Mouse (Mus musculus) heart, embryonic 14.5 days (tissue): ENCODE measurements around the gene Ngrn. TPM values are rescaled to one million over a fixed set of nuclear protein-coding genes. Genes with fewer than 3 reads are reported as not detected.
A peak's percentile ranks its signal among the peaks of the same experiment; 100 is the strongest.

Source experiments
- ATAC-seq: fragments of 200-750 bp; cut with Nextera tagmentation; 2 replicates; pipeline ENCODE4 v1.8.0; 2017; ENCODE audit warnings: low read depth, moderate TSS enrichment; ENCODE audit not compliant: insufficient number of reproducible peaks, insufficient read depth, low FRiP score
- H3K27ac ChIP-seq, 2 experiments: fragments of 200-500 bp in 1 of 2; fragments of 300-500 bp in 1 of 2; sonication (generic) in 1 of 2; replicated peaks in 1 of 2; 2 replicates each; pipeline ENCODE4 v1.5.1; 2012 to 2014; ENCODE audit warnings: low read depth in 2 of 2, low read length in 2 of 2, control low read depth in 1 of 2, mild to moderate bottlenecking in 1 of 2, mixed read lengths in 1 of 2; ENCODE audit not compliant: control insufficient read depth in 1 of 2, insufficient read depth in 1 of 2
- H3K27me3 ChIP-seq: fragments of 300-500 bp; sonication (generic); 2 replicates; pipeline ENCODE4 v1.6.1; 2014; ENCODE audit warnings: mild to moderate bottlenecking, low read length, control low read depth; ENCODE audit not compliant: control insufficient read depth, insufficient read depth
- H3K36me3 ChIP-seq: fragments of 300-500 bp; sonication (generic); 2 replicates; pipeline ENCODE4 v1.6.1; 2014; ENCODE audit warnings: mild to moderate bottlenecking, control low read depth, low read length, mixed read lengths; ENCODE audit not compliant: control insufficient read depth, insufficient read depth
- H3K4me1 ChIP-seq, 2 experiments: fragments of 200-500 bp in 1 of 2; fragments of 300-500 bp in 1 of 2; sonication (generic) in 1 of 2; 2 replicates each; pipeline ENCODE4 v1.6.1; 2012 to 2014; ENCODE audit warnings: low read length in 2 of 2, control low read depth in 1 of 2, mixed read lengths in 1 of 2; ENCODE audit not compliant: control insufficient read depth in 2 of 2, insufficient read depth in 2 of 2
- H3K4me2 ChIP-seq: fragments of 300-500 bp; sonication (generic); 2 replicates; pipeline ENCODE4 v1.6.1; 2014; ENCODE audit warnings: mild to moderate bottlenecking, low read length
- H3K4me3 ChIP-seq, 2 experiments: fragments of 200-500 bp in 1 of 2; fragments of 300-500 bp in 1 of 2; sonication (generic) in 1 of 2; 2 replicates each; pipeline ENCODE4 v1.5.1; 2012 to 2014; ENCODE audit warnings: low read length in 2 of 2, mild to moderate bottlenecking in 2 of 2, control low read depth in 1 of 2, low read depth in 1 of 2, moderate library complexity in 1 of 2; ENCODE audit not compliant: control insufficient read depth in 1 of 2, insufficient read depth in 1 of 2
- H3K9ac ChIP-seq: fragments of 300-500 bp; sonication (generic); 2 replicates; pipeline ENCODE4 v1.6.1; 2014; ENCODE audit warnings: mild to moderate bottlenecking, low read length
- H3K9me3 ChIP-seq: fragments of 300-500 bp; sonication (generic); 2 replicates; pipeline ENCODE4 v1.6.1; 2016; ENCODE audit warnings: low read length, control low read depth; ENCODE audit not compliant: control insufficient read depth
- WGBS: fragments of 180-500 bp; shearing (Covaris S2); extraction: QIAGEN DNeasy Blood & Tissue Kit; methylation state at CpG from one replicate; pipeline ENCODE4 v1.1.7; 2014; 5-methylcytosine and 5-hydroxymethylcytosine counted together
- polyA plus RNA-seq: library from polyadenylated mRNA; unstranded; fragments of >200 nt; fragmentation: Nextera tagmentation; extraction: Ambion mirVana; gene quantifications from 2 replicates; pipeline ENCODE4 v1.2.1, GENCODE M21; 2014

The Ngrn gene
- polyA plus RNA-seq, 1 experiment from 2014 or later, result 42.8 TPM

- WGBS, result 81% methylated on average over 4 of the region's 4 CpGs
- H3K27me3 ChIP-seq, result no peaks in the 10 kb centered on the region
- ATAC-seq, result no peak
- H3K27ac ChIP-seq, result no peak overlapping the region
- H3K4me1 ChIP-seq, result no peaks in the 10 kb centered on the region; a peak in 1 of 4 replicates
- no peak overlapping the region for H3K9ac ChIP-seq
- H3K9me3 ChIP-seq, result no peaks in the 10 kb centered on the region
- peaks cover 24% of the 10 kb centered on the region for H3K36me3 ChIP-seq
- no peak overlapping the region for H3K4me3 ChIP-seq
- H3K4me2 ChIP-seq, result no peak overlapping the region
Observed at GRCm38 (mm10) chr7:80241661-80242060, 19.4 kb upstream of the Ngrn start.

- no peaks in the 10 kb centered on the region for H3K27me3 ChIP-seq
- no peak for ATAC-seq
- H3K27ac ChIP-seq, result no peak overlapping the region
- H3K4me3 ChIP-seq, result no peak overlapping the region
- H3K4me2 ChIP-seq, result no peak overlapping the region
- H3K9me3 ChIP-seq, result no peaks in the 10 kb centered on the region
- H3K4me1 ChIP-seq, result no peaks in the 10 kb centered on the region; a peak in 1 of 4 replicates
- no peak overlapping the region for H3K9ac ChIP-seq
- H3K36me3 ChIP-seq, result peaks cover 10% of the 10 kb centered on the region; the same call in 1 of the 2 replicates
- 89% methylated on average over 4 of the region's 4 CpGs for WGBS
Observed at GRCm38 (mm10) chr7:80244851-80245250, 16.2 kb upstream of the Ngrn start.

- under 1% methylated on average over 48 of the region's 48 CpGs for WGBS
- peak within 1 kb of the TSS; percentile 76 for H3K4me2 ChIP-seq
Observed at GRCm38 (mm10) chr7:80246148-80246721, 14.8 kb upstream of the Ngrn start, which contains the start of gene Ttll13. Gene Ttll13, plus strand, starts transcription at chr7:80246376.

GRCm38 (mm10) chr7:80246859-80247258, 14.2 kb upstream of the Ngrn start:
- peak overlapping the region; percentile 79 for H3K9ac ChIP-seq

More at GRCm38 (mm10) chr7:80246148-80246721, 14.8 kb upstream of the Ngrn start, which contains the start of gene Ttll13:
- no peaks in the 10 kb centered on the region for H3K36me3 ChIP-seq
- H3K4me1 ChIP-seq, result no peaks in the 10 kb centered on the region; a peak in 1 of 4 replicates
- H3K4me3 ChIP-seq, result peak within 1 kb of the TSS; percentile 61 to 76
- H3K9ac ChIP-seq, result peak within 1 kb of the TSS; percentile 79
- no peaks in the 10 kb centered on the region for H3K9me3 ChIP-seq
- no peaks in the 10 kb centered on the region for H3K27me3 ChIP-seq
- H3K27ac ChIP-seq, result peak within 1 kb of the TSS; percentile 81 to 87
- ATAC-seq, result peak; percentile 98

GRCm38 (mm10) chr7:80252437-80252836, 8.6 kb upstream of the Ngrn start:
- Histone ChIP-seq H3K27me3 (no peaks in the 10 kb centered on the region), H3K4me3 (no peak overlapping the region), H3K9me3 (no peaks in the 10 kb centered on the region), H3K4me1 (no peaks in the 10 kb centered on the region; a peak in 1 of 4 replicates), H3K27ac (no peak overlapping the region), H3K4me2 (no peak overlapping the region), H3K9ac (no peak overlapping the region), H3K36me3 (no peaks in the 10 kb centered on the region)
- ATAC-seq, result no peak
- WGBS, result 76% methylated on average over 7 of the region's 7 CpGs

More at GRCm38 (mm10) chr7:80246859-80247258, 14.2 kb upstream of the Ngrn start:
- peak overlapping the region; percentile 76 for H3K4me2 ChIP-seq
- H3K4me1 ChIP-seq, result no peaks in the 10 kb centered on the region; a peak in 1 of 4 replicates
- ATAC-seq, result no peak; the same call in 1 of the 2 replicates
- H3K27ac ChIP-seq, result peak overlapping the region in 1 of 2 experiments; percentile 81; a peak in 3 of 4 replicates
- peak overlapping the region in 1 of 2 experiments; percentile 61; a peak in 3 of 4 replicates for H3K4me3 ChIP-seq
- no peaks in the 10 kb centered on the region for H3K27me3 ChIP-seq
- H3K36me3 ChIP-seq, result no peaks in the 10 kb centered on the region
- H3K9me3 ChIP-seq, result no peaks in the 10 kb centered on the region
- 24% methylated on average over 7 of the region's 7 CpGs for WGBS

GRCm38 (mm10) chr7:80252886-80253285, 8.1 kb upstream of the Ngrn start:
- no peak overlapping the region for H3K4me2 ChIP-seq
- H3K9ac ChIP-seq, result no peak overlapping the region
- no peak overlapping the region for H3K4me3 ChIP-seq
- H3K4me1 ChIP-seq, result no peaks in the 10 kb centered on the region; a peak in 1 of 4 replicates
- H3K36me3 ChIP-seq, result no peaks in the 10 kb centered on the region
- 60% methylated on average over 11 of the region's 11 CpGs for WGBS
- no peaks in the 10 kb centered on the region for H3K27me3 ChIP-seq
- no peak for ATAC-seq
- no peak overlapping the region for H3K27ac ChIP-seq
- no peaks in the 10 kb centered on the region for H3K9me3 ChIP-seq

- no peak overlapping the region for H3K4me2 ChIP-seq
- no peak for ATAC-seq
- WGBS, result 72% methylated on average over 2 of the region's 2 CpGs
- peaks cover 18% of the 10 kb centered on the region for H3K27me3 ChIP-seq
- no peak overlapping the region for H3K27ac ChIP-seq
- no peak overlapping the region for H3K4me3 ChIP-seq
- H3K9me3 ChIP-seq, result no peaks in the 10 kb centered on the region
- H3K9ac ChIP-seq, result no peak overlapping the region
- no peaks in the 10 kb centered on the region for H3K36me3 ChIP-seq
- peaks cover 0 to 2% of the 10 kb centered on the region in 2 experiments; a peak in 2 of 4 replicates for H3K4me1 ChIP-seq
Observed at GRCm38 (mm10) chr7:80255981-80256380, 5.0 kb upstream of the Ngrn start.
